Mouse (Mus musculus) liver, embryonic 14.5 days (tissue): Measurements from ENCODE around the gene Ptar1. TPM values are rescaled to one million over a fixed set of nuclear protein-coding genes. Genes with fewer than 3 reads are reported as not detected.

Experiments used
- ATAC-seq: fragments of 200-750 bp; cut with Nextera tagmentation; 2 replicates; pipeline ENCODE4 v1.8.0; 2017; ENCODE audit warnings: moderate number of reproducible peaks, mild to moderate bottlenecking, moderate library complexity; ENCODE audit not compliant: insufficient read depth
- DNase-seq, 3 experiments: peaks; one replicate each; pipeline ENCODE4 v3.0.0-alpha.2; 2012 to 2013; ENCODE audit warnings: low read depth in 3 of 3, low spot score in 3 of 3
- H3K27ac ChIP-seq: fragments of 300-500 bp; sonication (generic); 2 replicates; pipeline ENCODE4 v1.5.1; 2014; ENCODE audit warnings: moderate library complexity, mild to moderate bottlenecking, control low read depth, inconsistent platforms
- H3K27me3 ChIP-seq: fragments of 300-500 bp; sonication (generic); 2 replicates; pipeline ENCODE4 v1.6.1; 2014; ENCODE audit warnings: mild to moderate bottlenecking, low read length, moderate library complexity; ENCODE audit not compliant: control insufficient read depth, insufficient read depth
- H3K36me3 ChIP-seq: fragments of 300-500 bp; sonication (generic); replicated peaks from 2 replicates; pipeline ENCODE4 v1.6.1; 2014; ENCODE audit warnings: low read depth; ENCODE audit not compliant: control insufficient read depth, insufficient read depth
- H3K4me1 ChIP-seq, 2 experiments: fragments of 200-500 bp in 1 of 2; fragments of 300-500 bp in 1 of 2; sonication (generic) in 1 of 2; replicated peaks; 2 replicates each; pipeline ENCODE4 v1.6.1; 2012 to 2014; ENCODE audit warnings: antibody characterized with exemption in 1 of 2, inconsistent platforms in 1 of 2, low read length in 1 of 2; ENCODE audit not compliant: control insufficient read depth in 2 of 2, insufficient read depth in 2 of 2
- H3K4me2 ChIP-seq: fragments of 300-500 bp; sonication (generic); 2 replicates; pipeline ENCODE4 v1.6.1; 2014; ENCODE audit warnings: low read depth, mild to moderate bottlenecking, control low read depth, moderate library complexity
- H3K4me3 ChIP-seq, 2 experiments: fragments of 200-500 bp in 1 of 2; fragments of 300-500 bp in 1 of 2; sonication (generic) in 1 of 2; 2 replicates each; pipeline ENCODE4 v1.5.1; 2012 to 2014; ENCODE audit warnings: low read depth in 2 of 2, low read length in 2 of 2, mild to moderate bottlenecking in 2 of 2, control low read depth in 1 of 2, inconsistent platforms in 1 of 2, moderate library complexity in 1 of 2; ENCODE audit not compliant: insufficient read depth in 1 of 2
- H3K9ac ChIP-seq: fragments of 300-500 bp; sonication (generic); replicated peaks from 2 replicates; pipeline ENCODE4 v1.6.1; 2014; ENCODE audit warnings: mild to moderate bottlenecking, control low read depth, moderate library complexity
- H3K9me3 ChIP-seq: fragments of 300-500 bp; sonication (generic); 2 replicates; pipeline ENCODE4 v1.6.1; 2016; ENCODE audit warnings: low read length, mixed read lengths; ENCODE audit not compliant: control insufficient read depth
- CTCF ChIP-seq: IDR thresholded peaks from 2 replicates; pipeline ENCODE4 v1.5.1; 2016; ENCODE audit warnings: antibody characterized with exemption, low read depth, control low read depth
- EP300 ChIP-seq: IDR thresholded peaks from 2 replicates; pipeline ENCODE4 v1.6.1; 2016; ENCODE audit warnings: antibody characterized with exemption, low read depth
- WGBS: fragments of 180-500 bp; shearing (Covaris S2); extraction: QIAGEN DNeasy Blood & Tissue Kit; methylation state at CpG from one replicate; pipeline ENCODE4 v1.1.7; 2014; ENCODE audit not compliant: insufficient replicate concordance; 5-methylcytosine and 5-hydroxymethylcytosine counted together
- polyA plus RNA-seq, 2 experiments: library from polyadenylated mRNA; depleted of rRNA in 1 of 2; stranded (reverse) in 1 of 2; unstranded in 1 of 2; fragments of >200 nt; fragmentation: Nextera tagmentation in 1 of 2; extraction: Ambion mirVana in 1 of 2; gene quantifications; 2 replicates each; pipeline versions ENCODE4 v1.2.1 to v1.2.3; 2012 to 2014

The Ptar1 gene
- polyA plus RNA-seq, 2 experiments: 1.9 to 3.3 TPM

DNA sequence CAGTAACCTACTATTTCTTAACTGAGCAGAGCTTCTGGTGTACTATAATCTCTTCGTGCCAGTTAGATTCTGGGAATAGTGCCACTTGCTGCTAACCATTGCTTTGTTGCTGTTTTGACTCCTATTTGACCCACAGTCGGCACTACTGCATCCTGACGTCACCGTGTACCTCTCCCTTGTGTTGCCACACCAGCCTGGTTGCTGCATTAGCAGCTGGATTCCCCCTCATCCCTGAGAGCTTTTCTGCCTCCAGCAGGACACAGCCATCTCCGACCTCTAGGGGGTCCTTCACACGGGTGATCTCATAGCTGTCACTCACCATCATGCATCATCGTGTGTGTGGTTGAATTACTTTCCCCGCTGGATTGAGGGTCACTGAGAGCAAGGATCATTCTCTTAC is 10.6 kb downstream of the Ptar1 start:
- H3K9me3 ChIP-seq: no peaks in the 10 kb centered on the region
- H3K27me3 ChIP-seq: no peaks in the 10 kb centered on the region
- no peak for ATAC-seq
- no peaks in the 10 kb centered on the region for H3K4me1 ChIP-seq
- no peak overlapping the region for H3K27ac ChIP-seq
- TF ChIP-seq EP300 (no peak), CTCF (peak; percentile 15; the same call in 1 of the 2 replicates)
- no peak overlapping the region for H3K4me3 ChIP-seq
- H3K4me2 ChIP-seq: no peak overlapping the region
- H3K9ac ChIP-seq: no peak overlapping the region
- H3K36me3 ChIP-seq: peaks cover 26% of the 10 kb centered on the region
- no peak for DNase-seq
- 85% methylated on average over 8 of the region's 8 CpGs for WGBS

GRCm38 (mm10) chr19:23698366-23698765 is 11.1 kb downstream of the Ptar1 start:
- DNase-seq (no peak), ATAC-seq (no peak)
- no peak overlapping the region for H3K4me2 ChIP-seq
- H3K4me3 ChIP-seq: no peak overlapping the region
- TF ChIP-seq CTCF: no peak
- no peak for TF ChIP-seq EP300
- H3K27me3 ChIP-seq: no peaks in the 10 kb centered on the region
- no peak overlapping the region for H3K27ac ChIP-seq
- no peak overlapping the region for H3K9ac ChIP-seq
- no peaks in the 10 kb centered on the region for H3K9me3 ChIP-seq
- H3K36me3 ChIP-seq: peaks cover 26% of the 10 kb centered on the region
- H3K4me1 ChIP-seq: no peaks in the 10 kb centered on the region
- 83% methylated on average over 7 of the region's 7 CpGs for WGBS

GRCm38 (mm10) chr19:23699131-23699530 is 11.9 kb downstream of the Ptar1 start:
- ATAC-seq (no peak), DNase-seq (no peak)
- Histone ChIP-seq H3K27me3 (no peaks in the 10 kb centered on the region), H3K4me2 (no peak overlapping the region), H3K36me3 (peaks cover 26% of the 10 kb centered on the region), H3K9ac (no peak overlapping the region), H3K4me1 (no peaks in the 10 kb centered on the region), H3K9me3 (no peaks in the 10 kb centered on the region), H3K4me3 (no peak overlapping the region), H3K27ac (no peak overlapping the region)
- WGBS: 69% methylated on average over 4 of the region's 4 CpGs
- TF ChIP-seq EP300: no peak

- H3K4me2 ChIP-seq: no peak overlapping the region
- no peaks in the 10 kb centered on the region for H3K9me3 ChIP-seq
- H3K4me3 ChIP-seq: no peak overlapping the region
- ATAC-seq: no peak
- H3K4me1 ChIP-seq: no peaks in the 10 kb centered on the region
- no peak for DNase-seq
- TF ChIP-seq CTCF (no peak), EP300 (no peak)
- no peaks in the 10 kb centered on the region for H3K27me3 ChIP-seq
- no peak overlapping the region for H3K27ac ChIP-seq
- 85% methylated on average over 10 of the region's 10 CpGs for WGBS
- H3K9ac ChIP-seq: no peak overlapping the region
- H3K36me3 ChIP-seq: peaks cover 14% of the 10 kb centered on the region
Measured at GRCm38 (mm10) chr19:23702896-23703295, 15.7 kb downstream of the Ptar1 start.

DNA sequence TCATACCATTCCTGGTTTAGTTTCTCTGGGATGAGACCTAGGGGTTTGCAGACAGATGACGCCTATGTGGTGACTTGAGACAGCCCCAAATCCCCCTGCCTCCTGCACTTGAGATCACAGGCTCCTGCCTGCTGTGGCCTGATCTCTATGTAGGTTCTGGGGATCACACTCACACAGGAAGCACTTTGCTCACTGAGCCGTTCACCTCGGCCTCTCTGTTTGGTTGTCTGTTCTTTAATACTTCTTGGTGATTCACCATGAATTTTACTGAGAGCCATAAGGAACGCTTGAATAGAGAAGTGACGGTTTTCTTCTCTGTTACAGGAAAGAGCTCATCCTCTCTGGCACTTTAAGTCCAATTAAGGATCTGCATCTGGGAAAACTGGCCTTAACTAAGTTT is 18.2 kb downstream of the Ptar1 start:
- Histone ChIP-seq H3K9me3 (no peaks in the 10 kb centered on the region), H3K27ac (no peak overlapping the region), H3K4me2 (no peak overlapping the region), H3K9ac (no peak overlapping the region), H3K4me1 (no peaks in the 10 kb centered on the region), H3K27me3 (no peaks in the 10 kb centered on the region), H3K36me3 (peaks cover 21% of the 10 kb centered on the region), H3K4me3 (no peak overlapping the region)
- 73% methylated on average over 5 of the region's 5 CpGs for whole genome bisulfite sequencing
- ATAC-seq (no peak), DNase-seq (no peak)
- TF ChIP-seq CTCF (no peak), EP300 (no peak)
